Mouse (Mus musculus) cerebellum, adult 8-10 months (tissue): Measurements from ENCODE around the gene Ube2g1.
"Not testable (repeated sequence)": the region's sequence is repeated elsewhere in the genome, so short reads cannot be mapped to it uniquely, and the experiment has no call there.

Experiments used
- DNase-seq: peaks from one replicate; pipeline ENCODE4 v3.0.0; 2022

Ube2g1 gene

DNA sequence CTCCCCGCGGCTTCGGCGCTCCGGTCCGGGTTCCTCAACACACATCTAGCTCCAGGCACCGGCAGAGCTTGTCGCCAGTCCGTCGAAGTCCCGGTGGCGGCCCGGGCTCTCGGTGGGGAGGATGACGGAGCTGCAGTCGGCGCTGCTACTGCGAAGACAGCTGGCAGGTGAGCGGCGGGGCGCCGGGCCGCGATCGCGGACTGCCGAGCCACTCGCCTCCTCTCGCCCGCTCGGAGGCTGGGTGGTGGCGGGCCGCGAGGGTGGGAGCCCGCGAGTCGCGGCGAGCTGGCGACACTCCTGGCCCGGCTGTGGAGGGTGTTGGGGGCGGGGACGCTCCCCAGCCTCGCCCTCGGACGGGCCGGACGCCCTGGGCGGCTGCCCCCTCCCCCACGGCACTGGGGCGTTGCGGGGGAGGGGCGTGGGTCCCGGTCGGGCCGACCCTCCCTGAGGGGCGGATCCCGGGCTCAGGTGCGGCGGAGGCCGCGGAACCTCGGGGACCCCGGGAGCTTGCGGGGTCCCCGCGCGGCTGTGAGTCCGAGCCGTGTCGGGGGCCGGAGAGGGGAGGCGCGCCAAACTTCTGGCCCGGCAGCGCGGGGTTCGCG lies 487 bp downstream of the Ube2g1 start:
- peak; percentile 59 for DNase-seq

DNA sequence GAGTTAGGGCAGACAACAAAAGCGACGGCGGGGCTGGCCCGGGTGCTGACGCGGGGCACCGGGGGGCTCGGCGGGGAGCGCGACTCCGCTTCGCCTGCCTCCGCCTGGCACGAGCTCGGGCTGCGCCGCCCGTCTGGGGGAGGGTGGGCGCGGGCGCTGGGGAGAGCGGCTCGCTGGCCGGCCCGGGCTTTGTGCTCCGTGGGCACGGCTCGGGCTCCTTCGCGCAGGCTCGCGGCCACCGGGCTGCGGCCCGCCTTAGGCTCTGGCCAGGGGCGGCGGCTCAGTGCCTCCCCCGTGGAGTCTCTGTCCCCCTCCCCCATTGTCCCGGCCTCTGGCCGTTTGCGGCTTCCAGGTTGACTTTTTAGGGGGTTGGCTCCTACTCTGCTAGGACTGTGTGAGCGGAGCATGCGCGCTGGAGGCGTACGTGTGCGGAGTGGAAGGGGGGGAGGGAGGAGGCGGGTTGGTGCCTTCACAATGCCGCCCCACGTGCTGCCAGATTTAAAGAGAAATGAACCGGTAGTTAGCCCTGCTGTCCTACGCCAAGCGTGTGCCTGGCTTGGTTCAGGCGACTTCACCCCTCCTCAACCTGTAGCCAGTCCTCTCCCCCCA lies 1.1 kb downstream of the Ube2g1 start:
- DNase-seq, result peak; percentile 88

- no peak for DNase-seq
Observed at GRCm38 (mm10) chr11:72609242-72609641, 2.2 kb downstream of the Ube2g1 start.

GRCm38 (mm10) chr11:72614336-72614735 lies 7.3 kb downstream of the Ube2g1 start:
- DNase-seq, result not testable (repeated sequence)

- no peak for DNase-seq
Observed at GRCm38 (mm10) chr11:72615931-72616330, 8.8 kb downstream of the Ube2g1 start.

DNA sequence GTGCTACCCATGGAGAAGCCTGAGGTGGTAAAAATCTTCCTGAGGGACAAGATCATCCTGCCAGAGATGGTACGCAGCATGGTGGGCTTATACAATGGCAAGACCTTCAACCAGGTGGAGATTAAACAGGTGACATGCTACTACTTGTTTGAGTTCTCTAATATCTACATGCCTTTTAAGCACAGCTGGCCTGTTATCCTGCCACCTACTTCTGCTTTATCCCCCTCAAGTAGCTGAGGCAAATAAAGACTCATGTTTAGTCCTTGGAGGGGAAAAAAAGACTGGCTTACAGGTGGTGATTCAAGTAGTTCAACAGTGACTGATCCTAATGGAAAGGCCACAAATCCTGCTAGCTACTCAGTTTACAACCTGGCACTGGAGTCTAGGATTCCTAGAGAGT lies 11.4 kb downstream of the Ube2g1 start:
- no peak for DNase-seq

DNA sequence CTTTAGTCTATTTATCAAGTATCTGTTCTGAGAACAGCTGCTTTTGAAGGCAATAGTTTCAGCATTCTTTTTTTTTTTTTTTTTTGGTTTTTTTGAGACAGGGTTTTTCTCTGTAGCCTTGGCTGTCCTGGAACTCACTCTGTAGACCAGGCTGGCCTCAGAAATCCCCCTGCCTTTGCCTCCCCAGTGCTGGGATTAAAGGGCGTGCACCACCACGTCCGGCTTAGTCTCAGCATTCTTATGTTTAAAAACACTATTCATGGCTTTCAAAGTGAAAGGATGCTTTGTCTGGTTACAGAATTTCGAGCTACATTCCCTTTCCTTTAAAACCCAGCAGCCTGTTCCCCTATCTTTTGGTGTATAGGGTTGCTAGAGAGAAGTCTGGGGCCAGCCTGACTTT lies 35.6 kb downstream of the Ube2g1 start:
- no peak for DNase-seq

- DNase-seq, result no peak
Observed at GRCm38 (mm10) chr11:72645386-72645785, 38.3 kb downstream of the Ube2g1 start.

DNA sequence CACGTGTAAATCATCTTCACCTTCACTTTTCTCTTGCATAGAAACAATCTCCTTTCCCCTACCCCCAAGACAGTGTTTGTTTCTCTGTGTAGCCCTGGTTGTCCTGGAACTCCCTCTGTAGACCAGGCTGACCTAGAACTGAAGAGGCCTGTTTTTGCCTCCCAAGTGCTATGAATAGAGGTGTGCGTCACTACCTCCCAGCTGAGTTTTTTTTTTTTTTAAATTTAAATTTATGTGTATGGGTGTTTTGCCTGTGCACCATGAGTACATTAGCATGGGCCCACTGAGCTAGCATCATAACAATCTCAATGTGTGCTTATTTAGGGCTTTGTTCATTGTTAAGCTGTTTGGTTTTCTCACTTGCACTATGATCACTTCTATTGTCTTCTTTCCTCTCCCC lies 43.3 kb downstream of the Ube2g1 start:
- no peak for DNase-seq

- no peak for DNase-seq
Observed at GRCm38 (mm10) chr11:72659918-72660317, 52.8 kb downstream of the Ube2g1 start.

- DNase-seq, result no peak
Observed at GRCm38 (mm10) chr11:72660359-72660758, 53.3 kb downstream of the Ube2g1 start.

- no peak for DNase-seq
Observed at GRCm38 (mm10) chr11:72664641-72665040, 57.6 kb downstream of the Ube2g1 start.

GRCm38 (mm10) chr11:72670634-72671033 lies 63.6 kb downstream of the Ube2g1 start:
- no peak for DNase-seq

DNA sequence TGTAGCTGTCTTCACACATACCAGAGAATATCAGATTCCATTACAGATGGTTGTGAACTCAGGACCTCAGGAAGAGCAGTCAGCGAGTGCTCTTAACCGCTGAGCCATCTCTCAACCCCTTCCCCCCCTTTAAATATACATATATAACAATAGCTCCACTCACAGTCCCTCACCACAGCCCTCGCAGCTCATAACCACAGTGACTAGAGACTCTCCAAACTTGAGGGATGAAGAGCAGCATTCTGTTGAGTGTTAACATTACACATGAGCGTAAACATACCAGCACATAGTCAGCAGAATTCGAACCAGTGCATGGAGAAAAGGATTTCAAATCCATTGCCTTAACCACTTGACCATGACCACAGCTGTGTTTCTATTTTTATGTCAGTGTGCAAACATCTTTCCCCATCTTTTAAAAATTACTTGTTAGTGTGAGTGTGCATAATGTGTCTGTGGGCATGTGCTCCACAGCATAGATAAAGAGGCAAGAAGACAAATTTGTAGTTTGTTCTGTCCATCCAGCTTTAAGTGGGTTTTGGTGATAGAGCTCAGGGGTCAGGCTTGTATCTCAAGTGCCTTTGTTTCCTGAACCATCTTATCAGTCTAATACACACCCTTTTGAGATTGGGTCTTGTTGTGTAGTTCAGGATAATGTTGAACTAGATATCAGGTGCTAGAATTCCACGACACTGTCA lies 64.4 kb downstream of the Ube2g1 start:
- no peak for DNase-seq

GRCm38 (mm10) chr11:72672438-72672837 lies 65.4 kb downstream of the Ube2g1 start:
- no peak for DNase-seq

DNA sequence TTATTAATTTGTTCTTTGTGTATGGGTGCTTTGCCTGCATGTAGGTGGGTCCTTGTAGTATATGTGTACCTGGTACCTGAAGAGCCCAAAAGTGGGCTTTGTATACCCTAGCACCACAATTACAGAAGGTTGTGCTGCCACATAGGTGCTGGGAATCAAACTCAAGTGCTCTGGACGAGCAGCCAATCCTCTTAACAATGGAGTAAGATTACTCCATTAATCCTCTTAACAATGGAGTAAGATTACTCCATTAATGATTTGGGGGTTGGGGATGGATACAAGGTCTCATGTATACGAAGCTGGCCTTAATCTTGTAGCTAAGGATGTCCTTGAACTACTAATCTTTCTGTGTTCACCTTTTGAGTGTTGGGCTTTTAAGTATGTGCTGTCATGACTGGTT lies 68.2 kb downstream of the Ube2g1 start:
- DNase-seq, result no peak

DNA sequence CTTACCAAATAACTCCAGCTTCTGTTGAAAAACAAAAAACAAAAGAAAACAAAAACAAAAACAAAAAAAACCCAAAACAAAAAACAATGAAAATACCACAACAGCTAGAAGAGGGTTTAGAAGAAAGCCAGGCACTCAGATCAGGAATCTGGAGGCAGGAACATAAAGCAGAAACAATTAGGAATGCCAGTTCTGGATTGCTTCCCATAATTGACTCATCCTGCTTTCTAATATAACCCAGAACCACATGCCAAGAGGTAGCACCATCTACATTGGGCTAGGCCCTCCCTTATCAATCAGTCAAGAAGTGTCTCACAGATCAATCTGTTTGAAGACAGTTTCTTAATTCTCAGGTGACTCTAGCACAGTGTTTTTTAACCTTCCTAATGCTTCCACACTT lies 73.6 kb downstream of the Ube2g1 start:
- no peak for DNase-seq

GRCm38 (mm10) chr11:72683402-72683801 lies 76.3 kb downstream of the Ube2g1 start:
- no peak for DNase-seq

GRCm38 (mm10) chr11:72686697-72687096 lies 79.6 kb downstream of the Ube2g1 start:
- no peak for DNase-seq

GRCm38 (mm10) chr11:72688242-72688641 lies 81.2 kb downstream of the Ube2g1 start:
- DNase-seq, result no peak

DNA sequence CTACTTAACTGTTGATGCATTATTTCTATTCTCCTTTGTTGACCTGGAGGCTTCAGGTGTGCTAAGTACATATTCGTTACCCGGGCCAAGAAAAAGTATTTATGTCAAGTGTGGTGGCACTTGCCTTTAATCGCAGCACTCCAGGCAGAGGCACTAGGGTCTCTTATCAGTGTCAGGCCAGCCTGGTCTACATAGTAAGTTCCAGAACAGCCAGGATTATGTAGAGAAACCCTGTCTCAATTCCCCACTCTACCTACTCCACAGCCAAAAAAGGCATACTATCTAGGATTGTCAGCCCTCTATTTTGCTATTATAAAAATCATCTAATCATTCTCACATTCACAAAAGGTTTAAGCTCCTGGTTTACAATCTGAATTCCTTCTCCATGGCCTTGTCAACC lies 82.0 kb downstream of the Ube2g1 start:
- no peak for DNase-seq

DNA sequence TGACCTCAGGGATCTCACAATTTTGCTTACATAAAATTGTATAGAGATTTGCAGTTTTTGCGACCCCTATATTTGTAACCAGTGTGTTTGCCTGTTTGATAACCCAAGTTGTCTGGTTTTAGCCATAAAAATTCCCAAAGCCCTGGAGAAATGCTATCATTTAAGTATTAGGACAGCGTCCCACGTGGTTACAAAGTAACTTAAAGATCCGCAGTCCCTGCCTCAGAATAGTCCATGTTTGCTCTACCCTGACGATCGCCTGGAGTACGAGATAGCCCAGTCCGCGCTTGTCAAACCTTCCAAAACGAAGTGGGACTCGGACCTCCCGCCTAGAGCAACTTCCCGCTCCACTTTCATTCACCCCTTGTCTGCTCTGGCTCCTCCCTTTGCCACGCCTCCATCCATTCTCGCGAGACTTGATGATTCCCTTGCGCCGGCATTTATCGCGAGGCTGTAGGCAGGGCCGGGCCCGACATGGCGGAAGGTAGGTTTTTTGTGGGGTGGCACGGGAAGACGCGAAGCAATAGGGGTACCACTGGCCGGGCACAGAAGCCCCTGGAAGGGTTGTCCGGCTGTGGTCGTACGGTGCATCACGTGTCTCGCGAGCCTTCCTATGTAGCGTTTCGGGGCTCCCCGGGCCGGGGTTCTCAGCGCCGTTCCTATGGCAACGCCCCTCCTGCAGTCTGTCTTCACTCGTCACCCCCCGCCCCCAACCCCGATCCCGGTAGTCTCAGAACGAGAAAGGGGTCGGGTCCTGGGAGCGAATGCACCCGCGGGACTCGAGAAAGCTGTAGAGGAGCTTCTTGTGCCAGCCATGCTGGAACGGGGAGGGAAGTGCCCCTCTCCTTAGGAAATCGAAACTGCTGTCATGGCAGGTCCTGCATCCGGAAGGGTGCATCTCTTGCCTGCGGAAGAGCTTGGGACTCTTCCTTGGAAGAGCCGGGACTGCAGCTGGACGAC lies 82.7 kb downstream of the Ube2g1 start, which contains the start of gene Ankfy1:
TSS of gene Ankfy1 (plus strand) at position 456 of the 960 bp plus-strand sequence.
- DNase-seq, result peak; percentile 90

DNA sequence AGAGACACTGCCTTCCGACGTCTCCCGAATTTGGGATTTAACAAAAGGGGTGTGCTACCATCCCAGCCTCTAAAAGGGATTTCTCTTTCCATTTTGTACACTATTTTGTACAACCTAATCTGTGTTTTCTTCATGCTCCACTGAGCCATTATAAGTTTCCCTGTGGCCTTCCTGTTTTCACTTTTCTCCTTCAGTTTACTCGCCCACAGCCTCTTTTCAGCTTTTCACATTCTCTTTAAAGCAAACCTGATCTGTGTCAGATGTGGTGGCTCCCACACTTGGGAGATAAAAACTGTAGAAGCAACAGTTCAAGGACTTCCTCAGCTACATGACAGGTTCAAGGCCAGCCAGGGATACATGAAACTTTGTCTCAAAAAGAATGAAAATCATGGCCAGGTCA lies 85.3 kb downstream of the Ube2g1 start:
- no peak for DNase-seq
